Mouse (Mus musculus) hindbrain, embryonic 11.5 days (tissue): ENCODE measurements around the gene Hsdl1. TPM values are rescaled to one million over a fixed set of nuclear protein-coding genes. Genes with fewer than 3 reads are reported as not detected.

Experiments
- ATAC-seq: fragments of 200-750 bp; cut with Nextera tagmentation; 2 replicates; pipeline ENCODE4 v1.8.0; 2017; ENCODE audit warnings: mild to moderate bottlenecking, moderate TSS enrichment, moderate library complexity; ENCODE audit not compliant: low FRiP score
- DNase-seq: peaks from one replicate; pipeline ENCODE4 v3.0.0-alpha.2; 2015; ENCODE audit warnings: low spot score
- H3K27ac ChIP-seq: fragments of 300-500 bp; sonication (generic); 2 replicates; pipeline ENCODE4 v1.5.1; 2014; ENCODE audit warnings: mild to moderate bottlenecking, low read depth, low read length
- H3K27me3 ChIP-seq: fragments of 300-500 bp; sonication (generic); 2 replicates; pipeline ENCODE4 v1.6.1; 2014; ENCODE audit warnings: mild to moderate bottlenecking, low read length, moderate library complexity, mixed read lengths; ENCODE audit not compliant: control insufficient read depth, insufficient read depth
- H3K36me3 ChIP-seq: fragments of 300-500 bp; sonication (generic); 2 replicates; pipeline ENCODE4 v1.6.1; 2014; ENCODE audit warnings: mild to moderate bottlenecking, low read length, moderate library complexity, mixed read lengths; ENCODE audit not compliant: control insufficient read depth, insufficient read depth
- H3K4me1 ChIP-seq: fragments of 300-500 bp; sonication (generic); replicated peaks from 2 replicates; pipeline ENCODE4 v1.6.1; 2014; ENCODE audit warnings: low read length, mixed read lengths; ENCODE audit not compliant: control insufficient read depth, insufficient read depth
- H3K4me2 ChIP-seq: fragments of 300-500 bp; sonication (generic); replicated peaks from 2 replicates; pipeline ENCODE4 v1.6.1; 2014; ENCODE audit warnings: mild to moderate bottlenecking, low read depth, low read length
- H3K4me3 ChIP-seq: fragments of 300-500 bp; sonication (generic); 2 replicates; pipeline ENCODE4 v1.5.1; 2014; ENCODE audit warnings: low read depth, low read length
- H3K9ac ChIP-seq: fragments of 300-500 bp; sonication (generic); 2 replicates; pipeline ENCODE4 v1.6.1; 2014; ENCODE audit warnings: low read depth, low read length
- H3K9me3 ChIP-seq: fragments of 300-500 bp; sonication (generic); 2 replicates; pipeline ENCODE4 v1.6.1; 2016; ENCODE audit warnings: low read length; ENCODE audit not compliant: control insufficient read depth
- WGBS: fragments of 180-500 bp; shearing (Covaris S2); extraction: QIAGEN DNeasy Blood & Tissue Kit; methylation state at CpG from one replicate; pipeline ENCODE4 v1.1.7; 2014; 5-methylcytosine and 5-hydroxymethylcytosine counted together
- polyA plus RNA-seq: library from polyadenylated mRNA; unstranded; fragments of >200 nt; fragmentation: Nextera tagmentation; extraction: Ambion mirVana; gene quantifications from 2 replicates; pipeline ENCODE4 v1.2.1, GENCODE M21; 2014

The Hsdl1 gene
- polyA plus RNA-seq, 1 experiment from 2014 or later: 76.9 TPM

GRCm38 (mm10) chr8:119616811-119617210 lies 41.8 kb upstream of the Hsdl1 start:
- H3K27me3 ChIP-seq: no peaks in the 10 kb centered on the region; the same call in 1 of the 2 replicates
- no peak overlapping the region for H3K9ac ChIP-seq
- no peak overlapping the region for H3K27ac ChIP-seq
- DNase-seq: no peak
- no peak overlapping the region for H3K4me2 ChIP-seq
- 93% methylated on average over 4 of the region's 4 CpGs for WGBS
- H3K36me3 ChIP-seq: no peaks in the 10 kb centered on the region
- H3K9me3 ChIP-seq: no peaks in the 10 kb centered on the region
- no peak overlapping the region for H3K4me3 ChIP-seq
- no peak for ATAC-seq
- no peaks in the 10 kb centered on the region for H3K4me1 ChIP-seq

- no peak overlapping the region for H3K4me2 ChIP-seq
- H3K9ac ChIP-seq: no peak overlapping the region
- 68% methylated on average over 7 of the region's 7 CpGs for WGBS
- no peak for DNase-seq
- no peaks in the 10 kb centered on the region; the same call in 1 of the 2 replicates for H3K27me3 ChIP-seq
- ATAC-seq: no peak
- no peaks in the 10 kb centered on the region for H3K9me3 ChIP-seq
- H3K4me1 ChIP-seq: no peaks in the 10 kb centered on the region
- no peak overlapping the region for H3K4me3 ChIP-seq
- no peak overlapping the region for H3K27ac ChIP-seq
- H3K36me3 ChIP-seq: no peaks in the 10 kb centered on the region
Measured at GRCm38 (mm10) chr8:119616358-119616757, 41.4 kb upstream of the Hsdl1 start.

- Histone ChIP-seq H3K27me3 (no peaks in the 10 kb centered on the region; the same call in 1 of the 2 replicates), H3K4me1 (no peaks in the 10 kb centered on the region), H3K36me3 (no peaks in the 10 kb centered on the region), H3K4me3 (no peak overlapping the region), H3K27ac (no peak overlapping the region), H3K9ac (no peak overlapping the region), H3K4me2 (no peak overlapping the region), H3K9me3 (no peaks in the 10 kb centered on the region)
- ATAC-seq: no peak
- DNase-seq: no peak
- WGBS: 72% methylated on average over 14 of the region's 14 CpGs
Measured at GRCm38 (mm10) chr8:119615096-119615495, 40.1 kb upstream of the Hsdl1 start.

GRCm38 (mm10) chr8:119612471-119612870 lies 37.5 kb upstream of the Hsdl1 start, which contains the start of gene Adad2:
Gene Adad2, plus strand, starts transcription at chr8:119612747.
- no peak for ATAC-seq
- no peaks in the 10 kb centered on the region; the same call in 1 of the 2 replicates for H3K27me3 ChIP-seq
- no peak within 1 kb of the TSS for H3K4me2 ChIP-seq

GRCm38 (mm10) chr8:119606224-119606623 lies 31.2 kb upstream of the Hsdl1 start:
- 82% methylated on average over 2 of the region's 2 CpGs for WGBS
- no peaks in the 10 kb centered on the region for H3K9me3 ChIP-seq
- DNase-seq (no peak), ATAC-seq (no peak)
- no peak overlapping the region for H3K4me2 ChIP-seq
- H3K4me3 ChIP-seq: no peak overlapping the region
- H3K4me1 ChIP-seq: no peaks in the 10 kb centered on the region; the same call in 1 of the 2 replicates
- H3K27ac ChIP-seq: no peak overlapping the region
- H3K36me3 ChIP-seq: 0 out of 2 replicates have a peak, but pooled peaks cover 2% of the 10 kb centered on the region
- H3K9ac ChIP-seq: no peak overlapping the region
- H3K27me3 ChIP-seq: no peaks in the 10 kb centered on the region

More at GRCm38 (mm10) chr8:119612471-119612870, 37.5 kb upstream of the Hsdl1 start, which contains the start of gene Adad2:
- H3K4me1 ChIP-seq: no peaks in the 10 kb centered on the region
- WGBS: 76% methylated on average over 26 of the region's 26 CpGs
- no peak for DNase-seq
- H3K9me3 ChIP-seq: no peaks in the 10 kb centered on the region
- no peaks in the 10 kb centered on the region for H3K36me3 ChIP-seq
- no peak within 1 kb of the TSS for H3K4me3 ChIP-seq
- no peak within 1 kb of the TSS for H3K9ac ChIP-seq
- no peak within 1 kb of the TSS for H3K27ac ChIP-seq

GRCm38 (mm10) chr8:119604996-119605395 lies 30.0 kb upstream of the Hsdl1 start, which contains the start of gene Taf1c:
Gene Taf1c, minus strand, starts transcription at chr8:119605222.
- H3K27ac ChIP-seq: no peak within 1 kb of the TSS
- peak within 1 kb of the TSS; percentile 79 for H3K9ac ChIP-seq
- peak; percentile 82 for ATAC-seq
- H3K27me3 ChIP-seq: no peaks in the 10 kb centered on the region
- peak within 1 kb of the TSS; percentile 86 for H3K4me2 ChIP-seq
- no peaks in the 10 kb centered on the region for H3K9me3 ChIP-seq
- under 1% methylated on average over 23 of the region's 23 CpGs for WGBS
- no peaks in the 10 kb centered on the region; the same call in 1 of the 2 replicates for H3K4me1 ChIP-seq
- DNase-seq: peak; percentile 98
- peak within 1 kb of the TSS; percentile 83 for H3K4me3 ChIP-seq
- 0 out of 2 replicates have a peak, but pooled peaks cover 6% of the 10 kb centered on the region for H3K36me3 ChIP-seq

- Histone ChIP-seq H3K36me3 (0 out of 2 replicates have a peak, but pooled peaks cover 6% of the 10 kb centered on the region), H3K27me3 (no peaks in the 10 kb centered on the region), H3K4me2 (peak overlapping the region; percentile 86), H3K27ac (no peak overlapping the region), H3K9ac (peak overlapping the region; percentile 79), H3K4me3 (peak overlapping the region; percentile 83), H3K9me3 (no peaks in the 10 kb centered on the region), H3K4me1 (no peaks in the 10 kb centered on the region; the same call in 1 of the 2 replicates)
- DNase-seq (no peak), ATAC-seq (no peak)
- 44% methylated on average over 12 of the region's 12 CpGs for WGBS
Measured at GRCm38 (mm10) chr8:119604398-119604803, 29.4 kb upstream of the Hsdl1 start.

- no peaks in the 10 kb centered on the region for H3K27me3 ChIP-seq
- H3K9ac ChIP-seq: no peak overlapping the region
- no peaks in the 10 kb centered on the region; the same call in 1 of the 2 replicates for H3K4me1 ChIP-seq
- 94% methylated on average over 4 of the region's 4 CpGs for WGBS
- H3K27ac ChIP-seq: no peak overlapping the region
- no peak for ATAC-seq
- no peak overlapping the region for H3K4me3 ChIP-seq
- no peak for DNase-seq
- H3K36me3 ChIP-seq: 0 out of 2 replicates have a peak, but pooled peaks cover 10% of the 10 kb centered on the region
- peak overlapping the region; percentile 86; the same call in 1 of the 2 replicates for H3K4me2 ChIP-seq
- no peaks in the 10 kb centered on the region for H3K9me3 ChIP-seq
Measured at GRCm38 (mm10) chr8:119603771-119604170, 28.8 kb upstream of the Hsdl1 start.

GRCm38 (mm10) chr8:119591456-119591855 lies 16.5 kb upstream of the Hsdl1 start:
- Histone ChIP-seq H3K4me3 (no peak overlapping the region), H3K27ac (no peak overlapping the region), H3K9me3 (no peaks in the 10 kb centered on the region), H3K9ac (no peak overlapping the region), H3K4me2 (no peak overlapping the region), H3K36me3 (no peaks in the 10 kb centered on the region), H3K27me3 (no peaks in the 10 kb centered on the region), H3K4me1 (no peaks in the 10 kb centered on the region)
- 82% methylated on average over 7 of the region's 7 CpGs for WGBS
- no peak for ATAC-seq
- DNase-seq: no peak
